Mouse (Mus musculus): ENCODE results near the gene Igsf3.

DNA sequence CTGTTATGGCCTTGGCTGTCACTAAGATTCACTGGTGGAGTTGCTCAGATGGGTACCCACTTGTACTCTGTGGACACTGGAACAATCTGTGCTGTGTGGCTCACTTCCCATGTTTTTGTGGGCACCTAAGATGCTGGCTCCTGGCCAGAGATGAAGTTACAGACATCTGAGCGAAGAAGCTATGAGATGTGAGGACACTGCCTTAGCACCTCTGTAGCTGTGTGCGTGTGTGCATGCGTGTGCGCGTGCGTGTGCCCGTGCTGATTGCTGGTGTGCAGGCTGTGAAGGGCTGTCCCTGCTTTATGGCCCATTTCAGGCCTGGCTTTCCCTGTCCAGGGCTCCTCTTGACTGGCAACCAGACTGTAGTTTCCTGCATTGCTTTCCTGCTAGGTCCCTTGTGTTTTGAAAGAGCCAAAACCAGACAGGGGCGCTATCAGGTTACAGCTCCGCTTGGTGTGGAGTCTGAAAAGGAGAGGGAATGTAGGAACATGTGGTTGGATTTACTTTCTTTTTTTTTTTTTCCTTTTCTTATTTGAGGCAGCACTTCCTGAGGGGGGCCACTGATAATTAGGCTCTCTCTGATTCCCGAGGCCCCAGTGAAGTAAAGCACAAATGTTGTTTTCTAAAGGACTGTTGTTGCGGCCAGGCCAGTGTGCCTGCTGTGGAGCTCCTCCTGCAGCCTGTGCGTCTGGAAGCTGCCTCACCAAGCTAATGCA lies 21.3 kb downstream of the Igsf3 start:
- TF ChIP-seq ZNF384 (IDR thresholded peaks at IDR 0.05; ENCODE audit: low read depth, low read length): no peak
- no peak for TF ChIP-seq IRF4 (IDR thresholded peaks at IDR 0.05; ENCODE audit: low read depth, low read length)
- TF ChIP-seq RAD21 (IDR thresholded peaks at IDR 0.05; ENCODE audit: low read depth, low read length): no peak
- TF ChIP-seq POLR2A (IDR thresholded peaks at IDR 0.05; ENCODE audit: low read depth, low read length): no peak
- no peak for TF ChIP-seq CHD2 (IDR thresholded peaks at IDR 0.05; ENCODE audit: low read length)
- no peak for TF ChIP-seq KAT2A (IDR thresholded peaks at IDR 0.05; ENCODE audit: insufficient replicate concordance, low read length)
- TF ChIP-seq CTCF (conservative IDR thresholded peaks at IDR 0.05 in 1 of 2, IDR thresholded peaks at IDR 0.05 in 1 of 2; ENCODE audit: low read depth in 2 of 2, low read length in 2 of 2): no peak
- no peak for TF ChIP-seq SMC3 (IDR thresholded peaks at IDR 0.05; ENCODE audit: low read depth, low read length)
